Mouse (Mus musculus): Measurements from ENCODE around the gene Grap. TPM values are rescaled to one million over a fixed set of nuclear protein-coding genes. Genes with fewer than 3 reads are reported as not detected.

The Grap gene
- polyA plus RNA-seq, 1 experiment = 0.06 TPM

GRCm38 (mm10) chr11:61698852-61699251 is 45.8 kb downstream of the Grap start:
- Histone ChIP-seq H3K27me3 (ENCODE audit: control insufficient read depth, insufficient read depth, insufficient read length) (peaks cover 37% of the 10 kb centered on the region), H3K36me3 (ENCODE audit: control insufficient read depth, insufficient read depth) (no peaks in the 10 kb centered on the region), H3ac (ENCODE audit: control insufficient read depth, insufficient read length) (no peak overlapping the region), H3K4me3 (no peak overlapping the region), H3K4me2 (ENCODE audit: low read depth) (no peak overlapping the region), H3K79me2 (ENCODE audit: control insufficient read depth, insufficient read depth) (no peaks in the 10 kb centered on the region)
- no peak for TF ChIP-seq CEBPB (IDR thresholded peaks at IDR 0.05; ENCODE audit: insufficient read depth, poor library complexity, severe bottlenecking)
- TF ChIP-seq POLR2A (IDR thresholded peaks at IDR 0.05; ENCODE audit: insufficient read length, low read depth) = no peak
- no peak for TF ChIP-seq SRF (IDR thresholded peaks at IDR 0.05; ENCODE audit: control insufficient read depth, insufficient read length, low read depth)
- TF ChIP-seq POLR2AphosphoS2 (IDR thresholded peaks at IDR 0.05; ENCODE audit: insufficient read length, low read depth) = no peak
- TF ChIP-seq MYOD1 (IDR thresholded peaks at IDR 0.05; ENCODE audit: control insufficient read depth in 1 of 3, insufficient read length in 2 of 3, low read depth in 2 of 3) = peak in 2 of 3 experiments; percentile 64 to 93
- no peak for TF ChIP-seq E2F4 (IDR thresholded peaks at IDR 0.05; ENCODE audit: insufficient read depth)
- no peak for TF ChIP-seq USF1 (IDR thresholded peaks at IDR 0.05; ENCODE audit: low read depth)
- peak in 1 of 3 experiments; percentile 39 for TF ChIP-seq MYOG (IDR thresholded peaks at IDR 0.05; ENCODE audit: control insufficient read depth in 1 of 3, insufficient read depth in 1 of 3, insufficient read length in 2 of 3, low read depth in 2 of 3)
- no peak for TF ChIP-seq MAX (IDR thresholded peaks at IDR 0.05; ENCODE audit: low read depth)
- TF ChIP-seq TCF12 (IDR thresholded peaks at IDR 0.05; ENCODE audit: insufficient read depth, poor library complexity, severe bottlenecking) = no peak
- no peak for TF ChIP-seq REST (IDR thresholded peaks at IDR 0.05; ENCODE audit: insufficient read depth, insufficient read length)
- TF ChIP-seq TCF3 (IDR thresholded peaks at IDR 0.05; ENCODE audit: insufficient read length, low read depth) = no peak

- no peaks in the 10 kb centered on the region for H3K36me3 ChIP-seq (ENCODE audit: control insufficient read depth, insufficient read depth)
- H3K4me2 ChIP-seq (ENCODE audit: low read depth) = no peak overlapping the region
- no peaks in the 10 kb centered on the region for H3K79me2 ChIP-seq (ENCODE audit: control insufficient read depth, insufficient read depth)
- H3ac ChIP-seq (ENCODE audit: control insufficient read depth, insufficient read length) = no peak overlapping the region
- no peak overlapping the region for H3K4me3 ChIP-seq
- H3K27me3 ChIP-seq (ENCODE audit: control insufficient read depth, insufficient read depth, insufficient read length) = peaks cover 38% of the 10 kb centered on the region
- no peak for TF ChIP-seq SRF (IDR thresholded peaks at IDR 0.05; ENCODE audit: control insufficient read depth, insufficient read length, low read depth)
- TF ChIP-seq MYOG (IDR thresholded peaks at IDR 0.05; ENCODE audit: control insufficient read depth in 1 of 3, insufficient read depth in 1 of 3, insufficient read length in 2 of 3, low read depth in 2 of 3) = no peak
- TF ChIP-seq CEBPB (IDR thresholded peaks at IDR 0.05; ENCODE audit: insufficient read depth, poor library complexity, severe bottlenecking) = no peak
- no peak for TF ChIP-seq E2F4 (IDR thresholded peaks at IDR 0.05; ENCODE audit: insufficient read depth)
- no peak for TF ChIP-seq USF1 (IDR thresholded peaks at IDR 0.05; ENCODE audit: low read depth)
- no peak for TF ChIP-seq POLR2AphosphoS2 (IDR thresholded peaks at IDR 0.05; ENCODE audit: insufficient read length, low read depth)
- TF ChIP-seq TCF12 (IDR thresholded peaks at IDR 0.05; ENCODE audit: insufficient read depth, poor library complexity, severe bottlenecking) = no peak
- TF ChIP-seq POLR2A (IDR thresholded peaks at IDR 0.05; ENCODE audit: insufficient read length, low read depth) = no peak
- TF ChIP-seq TCF3 (IDR thresholded peaks at IDR 0.05; ENCODE audit: insufficient read length, low read depth) = no peak
- TF ChIP-seq MAX (IDR thresholded peaks at IDR 0.05; ENCODE audit: low read depth) = no peak
- no peak for TF ChIP-seq MYOD1 (IDR thresholded peaks at IDR 0.05; ENCODE audit: control insufficient read depth in 1 of 3, insufficient read length in 2 of 3, low read depth in 2 of 3)
- no peak for TF ChIP-seq REST (IDR thresholded peaks at IDR 0.05; ENCODE audit: insufficient read depth, insufficient read length)
Measured at GRCm38 (mm10) chr11:61699460-61699859, 46.4 kb downstream of the Grap start.

GRCm38 (mm10) chr11:61699933-61700332 is 46.9 kb downstream of the Grap start:
- no peaks in the 10 kb centered on the region for H3K36me3 ChIP-seq (ENCODE audit: control insufficient read depth, insufficient read depth)
- no peak overlapping the region for H3K4me2 ChIP-seq (ENCODE audit: low read depth)
- H3K4me3 ChIP-seq = no peak overlapping the region
- no peak overlapping the region for H3ac ChIP-seq (ENCODE audit: control insufficient read depth, insufficient read length)
- peaks cover 33% of the 10 kb centered on the region for H3K27me3 ChIP-seq (ENCODE audit: control insufficient read depth, insufficient read depth, insufficient read length)
- no peaks in the 10 kb centered on the region for H3K79me2 ChIP-seq (ENCODE audit: control insufficient read depth, insufficient read depth)
- no peak for TF ChIP-seq MYOG (IDR thresholded peaks at IDR 0.05; ENCODE audit: control insufficient read depth in 1 of 3, insufficient read depth in 1 of 3, insufficient read length in 2 of 3, low read depth in 2 of 3)
- no peak for TF ChIP-seq MAX (IDR thresholded peaks at IDR 0.05; ENCODE audit: low read depth)
- TF ChIP-seq REST (IDR thresholded peaks at IDR 0.05; ENCODE audit: insufficient read depth, insufficient read length) = no peak
- no peak for TF ChIP-seq TCF3 (IDR thresholded peaks at IDR 0.05; ENCODE audit: insufficient read length, low read depth)
- no peak for TF ChIP-seq CEBPB (IDR thresholded peaks at IDR 0.05; ENCODE audit: insufficient read depth, poor library complexity, severe bottlenecking)
- no peak for TF ChIP-seq USF1 (IDR thresholded peaks at IDR 0.05; ENCODE audit: low read depth)
- no peak for TF ChIP-seq E2F4 (IDR thresholded peaks at IDR 0.05; ENCODE audit: insufficient read depth)
- TF ChIP-seq MYOD1 (IDR thresholded peaks at IDR 0.05; ENCODE audit: control insufficient read depth in 1 of 3, insufficient read length in 2 of 3, low read depth in 2 of 3) = no peak
- no peak for TF ChIP-seq POLR2AphosphoS2 (IDR thresholded peaks at IDR 0.05; ENCODE audit: insufficient read length, low read depth)
- no peak for TF ChIP-seq POLR2A (IDR thresholded peaks at IDR 0.05; ENCODE audit: insufficient read length, low read depth)

GRCm38 (mm10) chr11:61701696-61702095 is 48.6 kb downstream of the Grap start:
- no peaks in the 10 kb centered on the region for H3K79me2 ChIP-seq (ENCODE audit: control insufficient read depth, insufficient read depth)
- H3K4me3 ChIP-seq = no peak overlapping the region
- peaks cover 28% of the 10 kb centered on the region for H3K27me3 ChIP-seq (ENCODE audit: control insufficient read depth, insufficient read depth, insufficient read length)
- no peak overlapping the region for H3K4me2 ChIP-seq (ENCODE audit: low read depth)
- no peaks in the 10 kb centered on the region for H3K36me3 ChIP-seq (ENCODE audit: control insufficient read depth, insufficient read depth)
- TF ChIP-seq SRF (IDR thresholded peaks at IDR 0.05; ENCODE audit: control insufficient read depth, insufficient read length, low read depth) = no peak
- TF ChIP-seq POLR2AphosphoS2 (IDR thresholded peaks at IDR 0.05; ENCODE audit: insufficient read length, low read depth) = no peak
- no peak for TF ChIP-seq REST (IDR thresholded peaks at IDR 0.05; ENCODE audit: insufficient read depth, insufficient read length)
- no peak for TF ChIP-seq USF1 (IDR thresholded peaks at IDR 0.05; ENCODE audit: low read depth)
- TF ChIP-seq CEBPB (IDR thresholded peaks at IDR 0.05; ENCODE audit: insufficient read depth, poor library complexity, severe bottlenecking) = no peak
- no peak for TF ChIP-seq POLR2A (IDR thresholded peaks at IDR 0.05; ENCODE audit: insufficient read length, low read depth)
- TF ChIP-seq E2F4 (IDR thresholded peaks at IDR 0.05; ENCODE audit: insufficient read depth) = no peak
- no peak for TF ChIP-seq TCF12 (IDR thresholded peaks at IDR 0.05; ENCODE audit: insufficient read depth, poor library complexity, severe bottlenecking)
- no peak overlapping the region for H3ac ChIP-seq (ENCODE audit: control insufficient read depth, insufficient read length)

All from myocyte (in vitro differentiated cells).